Mouse (Mus musculus) hindbrain, embryonic 13.5 days (tissue): Measurements from ENCODE around the gene Gm26897. TPM values are rescaled to one million over a fixed set of nuclear protein-coding genes. Genes with fewer than 3 reads are reported as not detected.

Source experiments
- ATAC-seq: fragments of 200-750 bp; cut with Nextera tagmentation; 2 replicates; pipeline ENCODE4 v1.8.0; 2017; ENCODE audit warnings: moderate TSS enrichment; ENCODE audit not compliant: low FRiP score
- H3K27ac ChIP-seq: fragments of 300-500 bp; sonication (generic); 2 replicates; pipeline ENCODE4 v1.5.1; 2015; ENCODE audit warnings: inconsistent platforms, mild to moderate bottlenecking, moderate library complexity
- H3K27me3 ChIP-seq: fragments of 300-500 bp; sonication (generic); 2 replicates; pipeline ENCODE4 v1.6.1; 2015; ENCODE audit warnings: mild to moderate bottlenecking, inconsistent platforms
- H3K36me3 ChIP-seq: fragments of 300-500 bp; sonication (generic); 2 replicates; pipeline ENCODE4 v1.6.1; 2015; ENCODE audit warnings: mild to moderate bottlenecking, inconsistent platforms
- H3K4me1 ChIP-seq: fragments of 300-500 bp; sonication (generic); replicated peaks from 2 replicates; pipeline ENCODE4 v1.6.1; 2015; ENCODE audit warnings: inconsistent platforms
- H3K4me2 ChIP-seq: fragments of 300-500 bp; sonication (generic); 2 replicates; pipeline ENCODE4 v1.6.1; 2015; ENCODE audit warnings: inconsistent platforms, mild to moderate bottlenecking, moderate library complexity
- H3K4me3 ChIP-seq: fragments of 300-500 bp; sonication (generic); 2 replicates; pipeline ENCODE4 v1.5.1; 2015; ENCODE audit warnings: mild to moderate bottlenecking, inconsistent platforms
- H3K9ac ChIP-seq: fragments of 300-500 bp; sonication (generic); 2 replicates; pipeline ENCODE4 v1.6.1; 2015; ENCODE audit warnings: mild to moderate bottlenecking, inconsistent platforms
- H3K9me3 ChIP-seq: fragments of 300-500 bp; sonication (generic); 2 replicates; pipeline ENCODE4 v1.6.1; 2016; ENCODE audit warnings: inconsistent platforms
- WGBS: fragments of 180-500 bp; shearing (Covaris S2); methylation state at CpG from one replicate; pipeline ENCODE4 v1.1.7; 2015; 5-methylcytosine and 5-hydroxymethylcytosine counted together
- polyA plus RNA-seq: library from polyadenylated mRNA; unstranded; fragments of >200 nt; fragmentation: Nextera tagmentation; extraction: Ambion mirVana; gene quantifications from 2 replicates; pipeline ENCODE4 v1.2.1, GENCODE M21; 2015

Gene Gm26897
- not detected in 2 replicates for polyA plus RNA-seq

GRCm38 (mm10) chr5:111733851-111734250, at the start of gene Gm26897:
Gm26897 (plus strand) TSS chr5:111733924.
- H3K27me3 ChIP-seq: 0 out of 2 replicates have a peak, but pooled peaks cover 4% of the 10 kb centered on the region
- ATAC-seq: no peak
- WGBS: 92% methylated on average over 12 of the region's 12 CpGs

DNA sequence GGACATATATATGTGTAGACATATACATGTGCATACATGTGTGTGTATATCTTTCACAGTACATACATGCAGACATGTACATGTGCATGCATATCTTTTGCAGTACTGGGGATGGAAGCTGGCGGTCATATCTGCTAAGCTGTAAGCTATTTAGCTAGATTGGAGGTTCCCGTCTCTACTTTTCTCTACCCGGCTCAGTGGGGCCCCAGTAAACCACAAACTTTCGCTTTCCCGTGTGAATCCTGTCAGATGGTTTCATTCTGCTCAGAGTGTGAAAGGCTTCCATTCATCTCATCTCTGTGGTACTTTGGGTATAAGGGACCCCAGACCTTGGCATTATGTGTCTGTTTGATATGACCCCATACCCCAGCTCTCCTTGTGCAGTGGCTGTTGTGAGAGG, 46.4 kb upstream of the Gm26897 start:
- WGBS: 73% methylated on average over 5 of the region's 5 CpGs
- no peak overlapping the region for H3K4me2 ChIP-seq
- H3K27me3 ChIP-seq: peaks cover 2% of the 10 kb centered on the region; the same call in 1 of the 2 replicates
- H3K9ac ChIP-seq: no peak overlapping the region
- H3K4me1 ChIP-seq: peaks cover 17% of the 10 kb centered on the region
- H3K27ac ChIP-seq: no peak overlapping the region
- no peak overlapping the region for H3K4me3 ChIP-seq
- no peaks in the 10 kb centered on the region for H3K36me3 ChIP-seq
- no peaks in the 10 kb centered on the region for H3K9me3 ChIP-seq
- no peak for ATAC-seq

More at GRCm38 (mm10) chr5:111733851-111734250, at the start of gene Gm26897:
- H3K9me3 ChIP-seq: no peaks in the 10 kb centered on the region
- 0 out of 2 replicates have a peak, but pooled peaks cover 5% of the 10 kb centered on the region for H3K36me3 ChIP-seq
- H3K4me1 ChIP-seq: peaks cover 12% of the 10 kb centered on the region
- H3K4me2 ChIP-seq: no peak within 1 kb of the TSS
- H3K9ac ChIP-seq: no peak within 1 kb of the TSS
- H3K4me3 ChIP-seq: no peak within 1 kb of the TSS
- no peak within 1 kb of the TSS for H3K27ac ChIP-seq

- no peak overlapping the region for H3K4me2 ChIP-seq
- H3K4me3 ChIP-seq: no peak overlapping the region
- H3K27me3 ChIP-seq: peaks cover 2% of the 10 kb centered on the region; the same call in 1 of the 2 replicates
- H3K9ac ChIP-seq: no peak overlapping the region
- H3K27ac ChIP-seq: no peak overlapping the region
- 52% methylated on average over 10 of the region's 10 CpGs for WGBS
- 0 out of 2 replicates have a peak, but pooled peaks have one; percentile 39 for ATAC-seq
- H3K36me3 ChIP-seq: no peaks in the 10 kb centered on the region
- H3K4me1 ChIP-seq: peaks cover 24% of the 10 kb centered on the region
- no peaks in the 10 kb centered on the region for H3K9me3 ChIP-seq
These were observed 45.1 kb upstream of the Gm26897 start for GRCm38 (mm10) chr5:111688584-111688983.

DNA sequence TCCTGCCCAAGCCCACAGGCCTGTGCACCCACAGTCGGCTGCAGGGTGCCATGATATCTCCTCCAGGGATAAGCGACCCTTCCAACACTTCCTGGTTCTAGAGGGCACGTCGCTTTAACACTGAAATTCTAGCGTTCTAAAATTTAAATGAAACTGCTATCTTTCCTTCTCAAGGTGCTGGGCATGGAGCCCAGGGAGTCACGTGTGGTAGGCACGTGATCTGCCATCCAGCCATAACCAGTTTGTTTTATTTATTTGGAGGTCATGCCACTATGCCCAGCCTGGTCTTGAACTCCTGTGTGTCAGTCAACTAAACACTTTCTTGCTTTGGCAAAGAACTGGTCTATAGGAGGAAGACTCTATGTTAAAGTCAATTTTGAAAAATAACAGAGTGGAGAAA, 35.7 kb upstream of the Gm26897 start:
- H3K9ac ChIP-seq: no peak overlapping the region
- H3K4me3 ChIP-seq: no peak overlapping the region
- 85% methylated on average over 7 of the region's 7 CpGs for WGBS
- H3K9me3 ChIP-seq: no peaks in the 10 kb centered on the region
- peaks cover 57% of the 10 kb centered on the region for H3K4me1 ChIP-seq
- H3K4me2 ChIP-seq: no peak overlapping the region
- H3K36me3 ChIP-seq: no peaks in the 10 kb centered on the region
- 0 out of 2 replicates have a peak, but pooled peaks cover 2% of the 10 kb centered on the region for H3K27me3 ChIP-seq
- no peak overlapping the region for H3K27ac ChIP-seq
- no peak for ATAC-seq

DNA sequence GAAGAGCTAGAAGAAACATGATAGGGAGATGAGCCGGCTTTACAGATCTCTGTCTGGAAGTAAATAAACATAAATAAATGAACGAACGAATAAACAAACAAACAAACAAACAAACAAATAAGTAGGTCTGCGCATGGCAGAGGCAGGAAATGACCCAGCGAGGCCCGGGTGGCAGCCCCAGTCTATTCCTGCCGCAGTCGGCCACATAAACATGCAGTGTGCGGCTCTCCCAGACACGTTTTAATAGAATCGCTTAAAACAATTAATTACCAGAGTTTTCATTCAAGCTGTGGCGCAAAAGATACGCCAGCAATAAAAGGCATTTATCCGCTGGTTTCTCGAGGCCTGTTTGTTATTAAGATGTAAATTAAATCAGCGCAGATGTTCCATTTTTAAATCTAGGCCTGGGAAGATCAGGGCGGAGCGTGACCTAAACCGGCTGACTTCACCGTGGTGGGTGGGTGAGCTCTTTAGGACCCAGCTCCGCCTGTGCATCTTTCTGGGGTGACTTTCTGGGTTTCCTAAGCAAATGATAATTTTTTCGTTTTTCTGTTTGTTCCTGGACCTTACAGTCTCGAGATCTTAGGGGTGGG, 33.9 kb upstream of the Gm26897 start:
- no peaks in the 10 kb centered on the region for H3K9me3 ChIP-seq
- H3K4me3 ChIP-seq: no peak overlapping the region
- H3K4me1 ChIP-seq: peaks cover 58% of the 10 kb centered on the region
- no peaks in the 10 kb centered on the region for H3K27me3 ChIP-seq
- no peak overlapping the region for H3K4me2 ChIP-seq
- H3K27ac ChIP-seq: peak overlapping the region; percentile 73
- 31% methylated on average over 23 of the region's 23 CpGs for WGBS
- no peak overlapping the region for H3K9ac ChIP-seq
- no peak for ATAC-seq
- no peaks in the 10 kb centered on the region for H3K36me3 ChIP-seq

DNA sequence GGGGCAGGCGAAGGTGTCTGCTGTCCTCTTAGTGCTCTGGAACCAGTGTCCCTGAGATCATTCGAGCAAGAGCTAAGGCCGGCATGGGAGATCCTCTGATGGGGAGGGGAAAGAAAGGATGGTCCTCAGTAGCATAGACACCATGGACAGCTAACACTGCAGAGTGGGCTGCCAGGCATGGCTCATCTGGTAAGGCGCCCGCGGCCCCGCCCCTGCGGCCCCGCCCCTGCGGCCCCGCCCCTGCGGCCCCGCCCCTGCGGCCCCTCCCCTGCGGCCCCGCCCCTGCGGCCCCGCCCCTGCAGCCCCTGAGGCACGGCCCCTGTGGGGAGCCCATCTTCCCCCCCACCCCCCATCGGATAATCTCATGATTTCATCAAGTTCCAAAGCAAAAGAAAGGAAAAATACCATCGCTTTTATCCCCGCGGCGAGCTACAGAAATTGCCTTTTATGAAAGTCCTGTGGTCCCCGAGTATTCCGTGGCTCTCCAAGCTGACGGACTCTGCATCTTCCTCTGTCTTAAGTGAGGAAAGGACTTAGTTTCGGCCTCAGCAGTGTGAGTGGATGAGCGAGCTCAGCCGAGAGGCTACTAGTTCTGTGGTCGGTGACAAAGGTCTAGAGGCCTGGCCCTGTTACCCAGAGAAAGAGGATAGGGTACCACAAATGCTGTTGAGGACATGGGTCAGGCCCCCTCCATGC, 31.9 kb upstream of the Gm26897 start:
- H3K36me3 ChIP-seq: no peaks in the 10 kb centered on the region
- 6% methylated on average over 31 of the region's 31 CpGs for WGBS
- H3K9me3 ChIP-seq: no peaks in the 10 kb centered on the region
- peaks cover 58% of the 10 kb centered on the region for H3K4me1 ChIP-seq
- no peak overlapping the region for H3K9ac ChIP-seq
- H3K4me3 ChIP-seq: 0 out of 2 replicates have a peak overlapping the region, but pooled peaks have one; percentile 3
- H3K27ac ChIP-seq: peak overlapping the region; percentile 35; the same call in 1 of the 2 replicates
- H3K27me3 ChIP-seq: 0 out of 2 replicates have a peak, but pooled peaks cover 5% of the 10 kb centered on the region
- H3K4me2 ChIP-seq: peak overlapping the region; percentile 43
- 0 out of 2 replicates have a peak, but pooled peaks have one; percentile 39 for ATAC-seq

DNA sequence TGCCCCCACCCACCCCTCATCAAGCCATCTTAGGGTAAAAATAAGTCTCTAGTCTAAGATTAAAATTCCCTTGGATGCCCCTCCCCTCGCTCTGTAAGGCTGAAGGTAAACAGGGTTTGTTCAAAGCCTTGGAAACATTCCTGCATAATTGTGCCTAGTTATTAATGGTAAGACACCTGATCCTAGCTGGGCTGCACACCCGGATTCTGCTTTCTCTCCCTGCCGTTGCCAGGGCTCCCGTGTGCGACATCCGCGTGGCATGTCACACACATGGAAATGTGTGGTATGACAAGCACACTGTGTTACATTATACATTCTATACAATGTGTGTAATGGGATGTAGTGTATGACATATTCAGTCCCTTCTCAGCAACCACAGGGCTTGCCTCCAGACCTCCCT, 30.1 kb upstream of the Gm26897 start:
- 0 out of 2 replicates have a peak, but pooled peaks cover 5% of the 10 kb centered on the region for H3K27me3 ChIP-seq
- no peak overlapping the region for H3K4me2 ChIP-seq
- no peak overlapping the region for H3K4me3 ChIP-seq
- no peaks in the 10 kb centered on the region for H3K9me3 ChIP-seq
- no peak overlapping the region for H3K9ac ChIP-seq
- H3K36me3 ChIP-seq: no peaks in the 10 kb centered on the region
- H3K27ac ChIP-seq: peak overlapping the region; percentile 25; the same call in 1 of the 2 replicates
- ATAC-seq: no peak
- peaks cover 57% of the 10 kb centered on the region for H3K4me1 ChIP-seq
- WGBS: 48% methylated on average over 7 of the region's 7 CpGs

- WGBS: 69% methylated on average over 11 of the region's 11 CpGs
- Histone ChIP-seq H3K27me3 (0 out of 2 replicates have a peak, but pooled peaks cover 5% of the 10 kb centered on the region), H3K4me3 (no peak overlapping the region), H3K9ac (no peak overlapping the region), H3K36me3 (no peaks in the 10 kb centered on the region), H3K4me1 (peaks cover 57% of the 10 kb centered on the region), H3K27ac (peak overlapping the region; percentile 25; the same call in 1 of the 2 replicates), H3K4me2 (no peak overlapping the region), H3K9me3 (no peaks in the 10 kb centered on the region)
- no peak for ATAC-seq
These were observed 29.4 kb upstream of the Gm26897 start for GRCm38 (mm10) chr5:111704326-111704725.

GRCm38 (mm10) chr5:111709195-111709901, 24.4 kb upstream of the Gm26897 start:
- 0 out of 2 replicates have a peak overlapping the region, but pooled peaks have one; percentile 24 for H3K9ac ChIP-seq
- H3K36me3 ChIP-seq: no peaks in the 10 kb centered on the region
- H3K4me2 ChIP-seq: no peak overlapping the region
- peaks cover 19% of the 10 kb centered on the region for H3K4me1 ChIP-seq
- peaks cover 15% of the 10 kb centered on the region; the same call in 1 of the 2 replicates for H3K9me3 ChIP-seq
- no peak overlapping the region for H3K4me3 ChIP-seq
- peak overlapping the region; percentile 70 for H3K27ac ChIP-seq
- 7% methylated on average over 8 of the region's 8 CpGs for WGBS
- 0 out of 2 replicates have a peak, but pooled peaks cover 5% of the 10 kb centered on the region for H3K27me3 ChIP-seq
- peak; percentile 66; the same call in 1 of the 2 replicates for ATAC-seq

DNA sequence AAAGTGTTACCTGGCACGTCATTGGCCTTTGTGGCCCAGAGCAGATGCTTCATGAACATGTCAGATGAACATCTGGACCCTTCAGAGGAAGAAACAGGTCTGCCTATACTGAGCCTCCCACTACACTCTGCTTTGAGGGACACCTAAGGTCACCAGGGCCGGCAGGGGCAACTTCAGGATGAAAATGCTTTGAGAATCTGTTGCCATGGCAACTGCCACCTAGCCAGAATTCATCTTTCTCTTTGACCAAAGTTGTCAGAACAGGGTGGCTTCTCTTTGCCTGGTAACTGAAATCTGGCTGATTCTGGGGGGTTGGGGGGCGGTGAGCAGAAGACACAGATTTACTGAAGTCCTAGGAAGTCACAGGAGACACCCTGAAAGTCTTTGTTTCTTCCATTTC, 14.7 kb upstream of the Gm26897 start:
- Histone ChIP-seq H3K36me3 (no peaks in the 10 kb centered on the region), H3K9ac (no peak overlapping the region), H3K9me3 (no peaks in the 10 kb centered on the region), H3K27ac (no peak overlapping the region), H3K4me1 (peaks cover 15% of the 10 kb centered on the region), H3K4me2 (no peak overlapping the region), H3K4me3 (no peak overlapping the region), H3K27me3 (0 out of 2 replicates have a peak, but pooled peaks cover 6% of the 10 kb centered on the region)
- WGBS: 59% methylated on average over 3 of the region's 3 CpGs
- no peak for ATAC-seq

GRCm38 (mm10) chr5:111720726-111721125, 13.0 kb upstream of the Gm26897 start:
- Histone ChIP-seq H3K9ac (no peak overlapping the region), H3K27me3 (0 out of 2 replicates have a peak, but pooled peaks cover 5% of the 10 kb centered on the region), H3K27ac (no peak overlapping the region), H3K4me2 (no peak overlapping the region), H3K4me1 (peaks cover 32% of the 10 kb centered on the region), H3K9me3 (no peaks in the 10 kb centered on the region), H3K4me3 (no peak overlapping the region), H3K36me3 (no peaks in the 10 kb centered on the region)
- WGBS: 78% methylated on average over 9 of the region's 9 CpGs
- ATAC-seq: no peak

DNA sequence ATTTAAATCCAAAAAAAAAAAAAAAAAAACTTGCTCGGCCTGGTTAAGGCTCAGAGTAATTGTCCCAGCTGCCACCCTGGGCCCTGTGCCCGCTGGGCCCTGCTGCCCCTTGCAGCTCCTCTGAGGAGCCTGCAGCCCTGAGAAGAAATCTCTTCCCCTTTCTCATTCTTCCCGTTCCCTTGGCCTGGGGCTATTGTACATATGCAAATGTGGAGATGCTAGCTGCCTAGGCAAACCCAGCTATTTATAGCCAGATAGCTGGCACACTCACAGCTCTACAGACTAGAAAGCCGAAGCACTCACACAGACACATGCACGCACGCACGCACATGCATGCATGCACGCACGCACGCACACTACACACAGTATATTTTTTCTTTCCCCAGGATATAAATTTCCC, 9.0 kb upstream of the Gm26897 start:
- 0 out of 2 replicates have a peak, but pooled peaks cover 3% of the 10 kb centered on the region for H3K27me3 ChIP-seq
- H3K9ac ChIP-seq: peak overlapping the region; percentile 53; the same call in 1 of the 2 replicates
- 14% methylated on average over 10 of the region's 10 CpGs for WGBS
- no peaks in the 10 kb centered on the region; the same call in 1 of the 2 replicates for H3K9me3 ChIP-seq
- no peaks in the 10 kb centered on the region for H3K36me3 ChIP-seq
- peaks cover 34% of the 10 kb centered on the region for H3K4me1 ChIP-seq
- H3K27ac ChIP-seq: peak overlapping the region; percentile 86
- peak; percentile 86 for ATAC-seq
- 0 out of 2 replicates have a peak overlapping the region, but pooled peaks have one; percentile 4 for H3K4me2 ChIP-seq
- no peak overlapping the region for H3K4me3 ChIP-seq
